In genomic region chr10:120551851-120552281, GRCm38 (mm10) we compare ENCODE assay signal across 8 mouse cellular contexts.
DNase-seq lines count a peak whose midpoint lies in the region; ATAC-seq and TF ChIP-seq lines count a peak whose summit lies in the region.

No protein-coding gene starts in this region.

- intact Hi-C loops in left cerebral cortex, postnatal 4 days (cut with DNase I), result no loop called here

- 9% methylated on average over 18 of the region's 18 CpGs for WGBS in kidney, adult 2 months
- WGBS in liver, embryonic 15.5 days (ENCODE audit: insufficient replicate concordance), result 3% methylated on average over 18 of the region's 18 CpGs
- WGBS in thymus, adult 2 months, result 9% methylated on average over 18 of the region's 18 CpGs

- no peak for ATAC-seq in liver, embryonic 15.5 days (ENCODE audit: insufficient read depth)
- no peak for ATAC-seq in CD4-positive, CD25-positive, alpha-beta regulatory T cell, adult 4 months

- peaks cover 7% of the 10 kb centered on the region; the same call in 1 of the 2 replicates for H3K4me1 ChIP-seq in kidney, adult 2 months (ENCODE audit: control insufficient read depth, insufficient read depth, low read length)
- peaks cover 14% of the 10 kb centered on the region; the same call in 1 of the 2 replicates for H3K4me1 ChIP-seq in liver, embryonic 15.5 days (replicated peaks)
- peaks cover 11% of the 10 kb centered on the region for H3K4me1 ChIP-seq in thymus, adult 2 months (replicated peaks; ENCODE audit: control insufficient read depth, insufficient read depth, low read length)

- no peak for TF ChIP-seq CTCF in kidney, adult 2 months (conservative IDR thresholded peaks at IDR 0.05; ENCODE audit: insufficient read depth, insufficient read length, low read depth, low read length)
- no peak for TF ChIP-seq CTCF in brain, embryonic 14.5 days (IDR thresholded peaks at IDR 0.05; ENCODE audit: borderline replicate concordance, extremely low read depth, insufficient read depth, insufficient read length)
- no peak for TF ChIP-seq CTCF in thymus, adult 2 months (IDR thresholded peaks at IDR 0.05; ENCODE audit: borderline replicate concordance, control insufficient read depth, extremely low read depth, insufficient read depth, low read length, poor library complexity)

- H3K9ac ChIP-seq in liver, embryonic 15.5 days, result no peak overlapping the region

- 0 out of 2 replicates have a peak overlapping the region, but pooled peaks have one; percentile 8 for H3K4me3 ChIP-seq in kidney, adult 2 months (ENCODE audit: insufficient read depth, low read depth, low read length)
- peak overlapping the region; percentile 48 for H3K4me3 ChIP-seq in liver, embryonic 15.5 days (replicated peaks)
- no peak overlapping the region for H3K4me3 ChIP-seq in thymus, adult 2 months (ENCODE audit: control insufficient read depth, insufficient read depth, low read length)

- DNase-seq in kidney, adult 2 months, result peak; percentile 2
- DNase-seq in kidney, adult 9 months, result no peak
- DNase-seq in brain, embryonic 14.5 days (ENCODE audit: low read depth), result peak; percentile 67
- peak; percentile 7 for DNase-seq in heart, postnatal 4 days
- DNase-seq in thymus, adult 2 months, result no peak
- no peak for DNase-seq in left cerebral cortex, postnatal 4 days

- no peaks in the 10 kb centered on the region for H3K9me3 ChIP-seq in liver, embryonic 15.5 days (replicated peaks)

- H3K36me3 ChIP-seq in kidney, adult 2 months (ENCODE audit: control insufficient read depth, insufficient read depth, low read length), result no peaks in the 10 kb centered on the region
- H3K36me3 ChIP-seq in liver, embryonic 15.5 days (replicated peaks), result no peaks in the 10 kb centered on the region
- no peaks in the 10 kb centered on the region for H3K36me3 ChIP-seq in thymus, adult 2 months (ENCODE audit: control insufficient read depth, insufficient read depth, low read length)

- H3K4me2 ChIP-seq in liver, embryonic 15.5 days, result peak overlapping the region; percentile 78

- H3K27me3 ChIP-seq in kidney, adult 2 months (replicated peaks; ENCODE audit: control insufficient read depth, insufficient read depth, low read length), result peaks cover 3% of the 10 kb centered on the region; the same call in 1 of the 2 replicates
- peaks cover 29% of the 10 kb centered on the region for H3K27me3 ChIP-seq in liver, embryonic 15.5 days
- H3K27me3 ChIP-seq in thymus, adult 2 months (ENCODE audit: control insufficient read depth, insufficient read depth, low read length), result no peaks in the 10 kb centered on the region; the same call in 1 of the 2 replicates

- no peak for TF ChIP-seq POLR2A in kidney, adult 2 months (IDR thresholded peaks at IDR 0.05; ENCODE audit: low read depth, low read length)
- no peak for TF ChIP-seq POLR2A in brain, embryonic 14.5 days (IDR thresholded peaks at IDR 0.05; ENCODE audit: borderline replicate concordance, extremely low read depth, insufficient read depth, insufficient read length, poor library complexity, severe bottlenecking)
- no peak for TF ChIP-seq POLR2A in thymus, adult 2 months (IDR thresholded peaks at IDR 0.05; ENCODE audit: control insufficient read depth, extremely low read depth, insufficient read depth, low read length, poor library complexity)

- no peak overlapping the region for H3K27ac ChIP-seq in kidney, adult 2 months (ENCODE audit: insufficient read depth, low read depth, low read length)
- H3K27ac ChIP-seq in liver, embryonic 15.5 days (replicated peaks), result no peak overlapping the region
- H3K27ac ChIP-seq in thymus, adult 2 months (ENCODE audit: control insufficient read depth, insufficient read depth, low read length), result no peak overlapping the region

Comparison
In these comparisons a context has a peak if more than half of its experiments do, and no peak if none do; other contexts are left out.
1. DNase-seq: peak in kidney, adult 2 months (single experiment), brain, embryonic 14.5 days (single experiment) and heart, postnatal 4 days (single experiment); none in kidney, adult 9 months (single experiment), thymus, adult 2 months (single experiment) and left cerebral cortex, postnatal 4 days (single experiment).